Mouse (Mus musculus) limb, embryonic 14.5 days (tissue): ENCODE measurements around the gene Bcl11a. TPM values are rescaled to one million over a fixed set of nuclear protein-coding genes. Genes with fewer than 3 reads are reported as not detected.

Source experiments
- ATAC-seq: fragments of 200-750 bp; cut with Nextera tagmentation; 2 replicates; pipeline ENCODE4 v1.8.0; 2017; ENCODE audit warnings: low read depth, moderate number of reproducible peaks, moderate TSS enrichment; ENCODE audit not compliant: low FRiP score
- DNase-seq: peaks from one replicate; pipeline ENCODE4 v3.0.0-alpha.2; 2015; ENCODE audit warnings: low spot score
- H3K27ac ChIP-seq: fragments of 300-500 bp; sonication (generic); replicated peaks from 2 replicates; pipeline ENCODE4 v1.5.1; 2014; ENCODE audit warnings: low read depth, mild to moderate bottlenecking, low read length, moderate library complexity, mixed read lengths
- H3K27me3 ChIP-seq: fragments of 300-500 bp; sonication (generic); 2 replicates; pipeline ENCODE4 v1.6.1; 2014; ENCODE audit warnings: low read length, mixed read lengths; ENCODE audit not compliant: control insufficient read depth, insufficient read depth
- H3K36me3 ChIP-seq: fragments of 300-500 bp; sonication (generic); 2 replicates; pipeline ENCODE4 v1.6.1; 2014; ENCODE audit warnings: mild to moderate bottlenecking, low read length, moderate library complexity, mixed read lengths; ENCODE audit not compliant: control insufficient read depth, insufficient read depth
- H3K4me1 ChIP-seq: fragments of 300-500 bp; sonication (generic); 2 replicates; pipeline ENCODE4 v1.6.1; 2014; ENCODE audit warnings: antibody characterized with exemption, low read length, mixed read lengths; ENCODE audit not compliant: control insufficient read depth, insufficient read depth
- H3K4me2 ChIP-seq: fragments of 300-500 bp; sonication (generic); replicated peaks from 2 replicates; pipeline ENCODE4 v1.6.1; 2014; ENCODE audit warnings: low read depth, mild to moderate bottlenecking, low read length, moderate library complexity; ENCODE audit not compliant: severe bottlenecking
- H3K4me3 ChIP-seq: fragments of 300-500 bp; sonication (generic); replicated peaks from 2 replicates; pipeline ENCODE4 v1.5.1; 2014; ENCODE audit warnings: low read length
- H3K9ac ChIP-seq: fragments of 300-500 bp; sonication (generic); 2 replicates; pipeline ENCODE4 v1.6.1; 2014; ENCODE audit warnings: mild to moderate bottlenecking, low read depth, low read length, moderate library complexity; ENCODE audit not compliant: severe bottlenecking
- H3K9me3 ChIP-seq: fragments of 300-500 bp; sonication (generic); 2 replicates; pipeline ENCODE4 v1.6.1; 2016; ENCODE audit warnings: low read length; ENCODE audit not compliant: control insufficient read depth
- POLR2A ChIP-seq: fragments of 200-500 bp; IDR thresholded peaks from 2 replicates; pipeline ENCODE4 v1.8.0; 2012; ENCODE audit warnings: inconsistent platforms, mild to moderate bottlenecking, moderate library complexity, borderline replicate concordance; ENCODE audit not compliant: insufficient read depth, insufficient read length; ENCODE audit errors: extremely low read depth
- WGBS: fragments of 180-500 bp; shearing (Covaris S2); extraction: QIAGEN DNeasy Blood & Tissue Kit; methylation state at CpG from one replicate; pipeline ENCODE4 v1.1.7; 2014; 5-methylcytosine and 5-hydroxymethylcytosine counted together
- polyA plus RNA-seq, 2 experiments: library from polyadenylated mRNA; depleted of rRNA in 1 of 2; stranded (reverse) in 1 of 2; unstranded in 1 of 2; fragments of >200 nt; fragmentation: Nextera tagmentation in 1 of 2; extraction: Ambion mirVana in 1 of 2; gene quantifications; 2 replicates each; pipeline versions ENCODE4 v1.2.1 to v1.2.3; 2012 to 2014

Gene Bcl11a
- polyA plus RNA-seq, 2 experiments: 33.8 to 61.7 TPM

GRCm38 (mm10) chr11:24202641-24203361, 124.9 kb downstream of the Bcl11a start:
- Histone ChIP-seq H3K4me1 (peaks cover 6% of the 10 kb centered on the region; the same call in 1 of the 2 replicates), H3K27ac (no peak overlapping the region), H3K9ac (no peak overlapping the region), H3K4me2 (no peak overlapping the region), H3K9me3 (no peaks in the 10 kb centered on the region), H3K4me3 (no peak overlapping the region), H3K27me3 (no peaks in the 10 kb centered on the region), H3K36me3 (no peaks in the 10 kb centered on the region)
- no peak for TF ChIP-seq POLR2A
- ATAC-seq: no peak
- WGBS: 29% methylated on average over 7 of the region's 7 CpGs
- no peak for DNase-seq

- TF ChIP-seq POLR2A: no peak
- Histone ChIP-seq H3K9ac (no peak overlapping the region), H3K27ac (no peak overlapping the region), H3K4me2 (no peak overlapping the region), H3K27me3 (no peaks in the 10 kb centered on the region), H3K4me1 (peaks cover 6% of the 10 kb centered on the region; the same call in 1 of the 2 replicates), H3K36me3 (no peaks in the 10 kb centered on the region), H3K4me3 (no peak overlapping the region), H3K9me3 (no peaks in the 10 kb centered on the region)
- WGBS: 100% methylated on average over 1 of the region's 1 CpGs
- no peak for ATAC-seq
- no peak for DNase-seq
Observed at GRCm38 (mm10) chr11:24203489-24203888, 125.6 kb downstream of the Bcl11a start.

- no peak overlapping the region for H3K4me2 ChIP-seq
- no peaks in the 10 kb centered on the region for H3K27me3 ChIP-seq
- ATAC-seq (no peak), DNase-seq (no peak)
- TF ChIP-seq POLR2A: no peak
- 32% methylated on average over 6 of the region's 6 CpGs for WGBS
- H3K9ac ChIP-seq: no peak overlapping the region
- peaks cover 12% of the 10 kb centered on the region for H3K4me1 ChIP-seq
- H3K4me3 ChIP-seq: no peak overlapping the region
- H3K9me3 ChIP-seq: no peaks in the 10 kb centered on the region
- H3K36me3 ChIP-seq: no peaks in the 10 kb centered on the region
- H3K27ac ChIP-seq: no peak overlapping the region
Observed at GRCm38 (mm10) chr11:24208951-24209351, 131.1 kb downstream of the Bcl11a start.

GRCm38 (mm10) chr11:24214509-24215134, 136.8 kb downstream of the Bcl11a start:
- Histone ChIP-seq H3K9ac (no peak overlapping the region), H3K9me3 (no peaks in the 10 kb centered on the region), H3K4me2 (no peak overlapping the region), H3K36me3 (no peaks in the 10 kb centered on the region), H3K27me3 (no peaks in the 10 kb centered on the region), H3K27ac (peak overlapping the region; percentile 63; the same call in 1 of the 2 replicates), H3K4me3 (no peak overlapping the region), H3K4me1 (peaks cover 19% of the 10 kb centered on the region)
- TF ChIP-seq POLR2A: no peak
- 19% methylated on average over 3 of the region's 3 CpGs for WGBS
- no peak for DNase-seq
- peak; percentile 56 for ATAC-seq

GRCm38 (mm10) chr11:24217741-24218333, 140.0 kb downstream of the Bcl11a start:
- Histone ChIP-seq H3K27ac (no peak overlapping the region), H3K4me2 (no peak overlapping the region), H3K4me3 (no peak overlapping the region), H3K27me3 (no peaks in the 10 kb centered on the region), H3K9ac (no peak overlapping the region), H3K9me3 (no peaks in the 10 kb centered on the region), H3K36me3 (no peaks in the 10 kb centered on the region), H3K4me1 (peaks cover 10% of the 10 kb centered on the region)
- TF ChIP-seq POLR2A: no peak
- 85% methylated on average over 6 of the region's 6 CpGs for WGBS
- no peak for ATAC-seq
- no peak for DNase-seq
